Mouse (Mus musculus) CD4-positive helper T cell, adult 2 months (primary cell): ENCODE data around the gene Wdr4.
"Not testable (repeated sequence)": the region's sequence is repeated elsewhere in the genome, so short reads cannot be mapped to it uniquely, and the experiment has no call there.

Experiments used
- DNase-seq: peaks from one replicate; pipeline ENCODE4 v3.0.0-alpha.2; 2012; ENCODE audit warnings: low read depth, missing footprints, low spot score

The Wdr4 gene

DNA sequence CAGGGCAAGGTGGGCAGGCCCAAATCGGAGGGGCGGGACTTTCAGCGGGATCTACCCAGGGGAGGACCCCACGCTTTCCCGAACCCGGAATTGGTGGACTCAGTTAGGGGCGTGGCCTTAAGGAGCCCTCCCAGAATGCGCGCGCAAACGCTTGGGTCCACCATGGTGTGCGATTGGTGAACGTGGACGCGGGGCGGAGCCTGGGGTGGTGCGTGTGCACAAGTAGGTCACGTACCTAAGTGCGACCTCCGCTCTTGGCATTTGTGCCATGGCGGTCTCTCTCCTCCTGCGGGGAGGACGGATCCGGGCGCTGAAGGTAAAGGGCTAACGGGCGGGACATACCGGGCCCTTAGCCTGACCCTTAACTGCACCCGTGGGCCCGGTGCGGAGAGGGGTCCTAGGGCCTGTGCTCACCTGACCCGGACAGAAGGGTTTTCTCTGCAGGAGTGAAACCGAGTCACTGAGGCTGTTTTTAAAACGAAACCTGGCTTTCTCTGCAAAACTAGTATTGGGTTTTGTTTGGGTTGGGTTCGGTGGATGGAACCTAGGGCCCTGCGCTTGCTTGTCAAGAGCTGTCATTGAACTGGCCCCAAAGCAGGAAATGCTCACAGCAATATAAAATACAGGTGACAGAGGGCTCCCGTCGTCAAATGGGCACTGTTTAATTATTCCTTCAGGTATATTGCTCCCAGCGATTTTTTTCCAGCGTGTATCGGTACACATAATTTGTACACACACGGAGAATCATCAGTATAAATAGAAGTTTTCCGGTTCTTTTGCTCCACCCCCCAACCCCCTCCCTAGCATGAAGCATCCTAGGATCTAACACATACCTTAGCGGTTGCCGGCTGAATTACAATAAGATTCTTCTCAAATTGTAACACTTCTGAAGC, at the start of gene Wdr4, which contains the start of gene Ndufv3:
Gene Wdr4 (minus strand): TSS at position 35 of the 893 bp plus-strand sequence.
Gene Ndufv3 (plus strand): TSS at position 170 of the 893 bp plus-strand sequence.
- DNase-seq: peak; percentile 99

DNA sequence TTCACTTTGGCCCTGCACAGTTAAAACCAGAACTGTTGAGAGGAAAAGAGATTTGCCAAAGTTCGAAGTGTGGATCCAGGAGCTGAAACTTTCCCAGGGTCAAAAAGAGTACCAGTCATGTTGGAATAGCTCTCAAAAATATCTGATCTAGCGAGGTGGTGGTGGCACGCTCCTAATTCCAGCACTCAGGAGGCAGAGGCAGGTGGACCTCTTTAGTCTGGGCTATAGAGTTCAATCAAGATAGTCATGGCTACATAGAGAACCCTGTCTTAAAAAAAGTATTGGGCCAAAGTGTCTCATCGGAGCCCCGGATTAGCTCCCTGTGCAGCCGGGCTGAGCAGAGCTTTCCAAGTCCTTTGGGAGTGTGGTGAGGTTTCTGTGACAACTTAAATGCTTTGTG, 46.5 kb upstream of the Wdr4 start:
- no peak for DNase-seq

DNA sequence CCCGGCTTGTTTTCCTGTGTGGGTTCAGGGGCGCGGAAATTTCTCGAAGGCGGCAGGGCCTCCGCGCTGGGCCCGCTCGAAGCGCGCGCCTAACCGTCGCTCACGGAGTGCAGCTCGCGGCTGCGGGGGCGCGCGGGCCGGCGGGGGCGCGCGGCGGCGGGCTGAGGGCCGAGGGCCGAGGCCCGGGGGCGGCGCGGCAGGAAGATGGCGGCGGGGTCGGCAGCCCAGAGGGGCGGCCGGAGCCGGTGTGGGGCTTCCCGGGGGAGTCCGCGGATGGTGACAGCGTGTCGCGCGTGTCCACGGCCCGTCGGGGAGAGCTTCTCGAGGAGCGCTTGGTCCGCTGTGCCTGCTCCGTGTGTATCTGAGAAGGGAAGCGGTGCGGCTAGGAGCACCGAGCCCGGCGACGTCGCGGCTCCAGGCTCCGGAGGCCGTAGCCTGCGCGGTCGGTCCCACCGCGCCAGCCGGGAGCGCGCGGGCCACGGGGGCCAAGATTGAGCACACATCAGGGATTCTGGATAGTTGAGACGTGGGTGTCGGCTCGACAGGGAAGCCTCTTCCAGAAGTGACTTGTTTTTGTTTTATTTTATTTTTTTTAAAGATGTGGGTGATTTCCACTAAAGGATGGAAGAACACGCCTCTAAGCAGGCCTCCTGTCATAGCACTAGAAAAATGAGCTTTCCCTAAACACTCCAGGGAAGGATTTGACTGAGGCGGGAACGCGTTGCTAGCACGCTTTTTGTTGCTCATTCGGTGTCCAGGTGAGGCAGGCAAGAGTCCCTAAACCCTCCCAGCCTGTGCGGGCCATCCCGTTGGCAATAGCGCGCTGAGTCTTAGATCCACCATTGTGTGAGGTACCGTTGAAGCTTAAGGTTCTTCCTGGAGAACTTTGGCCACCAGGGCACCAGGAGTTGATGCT, 45.6 kb upstream of the Wdr4 start:
- DNase-seq: peak; percentile 87

DNA sequence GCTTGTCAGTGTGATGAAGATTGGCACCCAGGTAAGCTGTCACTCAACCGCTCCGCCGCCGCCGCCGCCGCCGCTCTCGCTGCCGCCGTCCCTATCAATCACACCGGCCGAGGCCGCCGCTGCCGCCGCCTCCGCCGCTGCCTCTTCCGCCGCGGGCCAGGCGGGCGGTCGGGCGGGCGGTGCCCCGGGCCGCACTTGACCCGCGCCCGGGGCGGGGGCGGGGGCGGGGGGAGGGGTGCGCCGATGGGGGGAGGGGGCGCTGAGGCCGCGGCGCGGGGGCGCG, 45.0 kb upstream of the Wdr4 start:
- no peak for DNase-seq

DNA sequence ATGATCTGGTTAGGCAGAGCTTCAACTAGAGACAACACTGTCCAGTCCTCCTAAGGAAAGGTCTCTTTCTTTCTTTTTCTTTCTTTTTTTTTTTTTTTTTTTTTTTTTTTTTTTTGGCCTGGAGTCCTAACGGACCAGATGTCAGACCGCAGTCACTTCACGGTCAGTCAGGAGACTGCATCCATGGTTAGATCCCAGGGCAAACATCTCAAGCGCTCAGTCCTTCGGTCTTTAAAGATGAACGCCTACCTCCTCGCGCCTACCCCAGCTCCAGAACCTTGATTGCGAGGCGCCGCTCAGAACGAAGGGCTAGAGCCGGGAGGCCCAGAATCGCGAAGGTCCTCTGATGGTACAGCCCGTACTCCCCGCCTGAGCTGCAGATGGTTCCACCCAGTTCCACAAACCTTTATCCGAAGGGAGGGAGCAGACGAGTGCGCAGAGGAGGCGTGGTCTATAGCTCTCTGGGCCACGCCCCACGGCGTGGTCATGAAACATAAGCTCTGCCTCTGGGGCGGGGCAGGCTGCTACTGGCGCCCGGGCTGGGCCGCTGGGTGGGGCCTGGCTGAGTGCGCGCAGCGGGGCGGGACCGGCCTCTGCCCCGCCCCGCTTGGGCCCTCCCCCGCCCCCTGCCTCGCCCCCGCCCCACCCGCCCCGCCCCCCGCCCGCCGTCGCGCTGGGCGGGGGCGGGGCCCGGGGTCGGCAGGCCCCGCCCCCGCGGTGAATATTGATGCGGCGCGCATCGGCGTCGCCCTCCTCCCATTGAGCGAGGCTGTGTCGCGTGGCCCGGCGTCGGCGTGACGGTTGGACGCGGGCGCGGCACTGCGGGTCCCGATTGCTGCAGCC, 44.5 kb upstream of the Wdr4 start, which contains the start of gene Pknox1:
Gene Pknox1 (plus strand): TSS at position 720 of the 843 bp plus-strand sequence.
- peak; percentile 100 for DNase-seq

DNA sequence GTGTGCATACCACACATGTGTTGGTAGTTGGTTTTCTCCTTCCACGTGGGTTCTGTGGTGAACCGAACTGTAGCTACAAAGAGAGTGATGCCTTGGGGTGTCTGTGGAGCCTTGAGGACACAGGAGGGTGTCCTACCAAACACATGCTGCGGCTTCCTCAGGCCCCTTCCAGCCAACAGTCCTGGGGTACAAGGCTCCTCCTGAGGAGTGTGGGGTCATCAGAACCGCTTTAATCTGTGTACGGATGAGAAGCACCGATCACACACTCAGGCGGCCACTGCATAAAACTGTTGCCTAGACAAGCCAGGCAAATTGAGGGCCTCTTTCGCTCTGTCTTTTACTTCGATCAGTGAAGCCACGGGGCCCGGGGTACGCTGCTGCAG, 43.8 kb upstream of the Wdr4 start:
- peak; percentile 55 for DNase-seq

DNA sequence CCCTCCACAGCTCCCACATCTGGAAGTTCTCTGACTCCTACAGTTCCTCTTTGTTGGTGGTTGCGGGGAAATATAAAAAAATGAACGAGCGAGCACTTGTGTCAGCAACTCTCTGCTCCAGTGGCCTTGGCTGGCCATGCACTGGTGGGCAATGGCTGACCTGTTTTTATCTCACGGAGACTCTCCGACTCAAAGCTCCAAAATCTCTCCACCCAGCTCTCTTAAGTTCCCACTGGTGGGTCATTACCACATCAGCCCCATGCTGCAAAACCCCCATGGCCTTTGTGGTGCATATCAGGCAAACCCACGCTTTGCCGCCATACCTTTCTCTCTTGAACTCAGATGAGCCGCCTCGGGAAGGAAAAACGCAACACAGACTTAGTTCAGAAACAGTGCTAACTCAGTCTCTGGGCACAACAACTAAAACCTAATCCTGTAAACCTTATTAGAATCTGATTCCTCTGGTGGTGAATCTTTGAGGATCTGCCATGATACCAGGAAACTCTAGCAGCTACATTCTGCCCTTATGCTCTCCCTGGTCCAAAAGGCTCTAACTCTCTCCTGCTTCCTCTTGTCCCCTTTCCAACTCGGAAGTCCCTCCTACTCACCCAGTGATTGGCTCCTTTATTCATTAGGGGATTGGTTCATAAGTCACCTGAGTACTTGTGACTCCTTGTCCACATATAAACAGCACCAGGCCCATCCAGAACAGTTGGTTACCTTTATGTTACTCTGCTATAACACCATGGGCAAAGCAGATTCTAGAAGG, 39.4 kb upstream of the Wdr4 start:
- no peak for DNase-seq

DNA sequence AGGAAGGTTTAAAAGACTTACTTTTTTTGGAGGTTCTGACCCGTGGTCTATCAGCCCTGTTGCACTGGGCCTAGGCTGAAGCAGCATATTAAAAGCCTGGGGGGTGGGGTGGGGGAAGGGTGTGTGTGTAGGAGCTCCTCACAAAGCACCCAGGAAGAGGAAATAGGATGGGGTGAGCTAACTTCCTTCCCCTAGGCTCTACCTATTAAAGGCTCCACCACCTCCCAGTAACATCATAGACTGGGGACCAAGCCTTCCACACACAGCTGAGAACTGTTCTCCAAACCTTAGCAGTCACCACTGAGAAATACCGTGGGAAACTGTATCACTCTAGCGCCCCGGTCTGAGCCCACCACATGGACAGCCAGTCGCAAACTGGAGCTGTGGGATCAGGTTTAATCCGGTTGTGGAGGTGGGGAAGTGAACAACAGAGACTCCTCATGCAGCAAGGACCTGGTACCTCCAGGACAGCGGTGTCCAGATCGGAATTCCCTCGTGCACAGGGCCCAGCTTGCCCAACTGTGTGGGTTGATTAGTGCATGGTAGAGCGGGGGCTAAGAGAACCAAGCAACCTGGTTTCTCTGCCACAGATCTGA, 38.3 kb upstream of the Wdr4 start:
- DNase-seq: peak; percentile 41

DNA sequence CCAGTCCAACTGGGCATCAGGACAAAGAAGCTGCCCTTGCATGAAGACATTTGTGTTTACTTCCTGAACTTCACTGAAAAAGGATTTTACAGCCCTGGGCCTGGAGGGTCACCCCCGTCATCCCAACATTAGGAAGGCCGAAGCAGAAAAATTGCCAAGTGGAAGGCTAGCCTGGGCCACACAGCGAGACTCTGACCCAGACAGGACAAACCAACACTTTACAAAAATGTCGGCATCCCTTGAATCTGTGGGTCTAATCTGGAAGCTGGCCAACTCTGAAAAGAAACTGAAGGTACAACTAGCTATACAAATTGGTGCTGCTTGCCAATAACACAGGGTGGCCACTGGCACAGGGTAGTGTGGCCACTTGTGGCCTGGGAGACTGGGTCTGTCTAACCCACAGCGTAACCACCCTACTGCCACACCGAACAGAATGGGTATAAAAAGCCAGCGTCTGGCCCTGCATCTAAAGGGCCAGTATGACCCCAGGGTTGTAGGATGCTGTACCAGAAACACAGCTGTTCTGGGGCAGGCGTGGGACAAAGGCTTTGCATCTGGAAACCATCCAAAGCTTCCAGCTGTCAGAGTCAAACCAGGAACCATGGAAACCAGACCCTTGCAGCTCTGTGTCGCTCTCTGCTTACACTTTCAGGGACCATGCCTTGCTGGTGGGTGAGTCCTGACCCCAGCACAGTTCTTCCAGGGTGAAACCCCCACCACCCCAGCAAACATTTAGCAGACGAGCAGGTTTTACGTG, 37.5 kb upstream of the Wdr4 start:
- no peak for DNase-seq

DNA sequence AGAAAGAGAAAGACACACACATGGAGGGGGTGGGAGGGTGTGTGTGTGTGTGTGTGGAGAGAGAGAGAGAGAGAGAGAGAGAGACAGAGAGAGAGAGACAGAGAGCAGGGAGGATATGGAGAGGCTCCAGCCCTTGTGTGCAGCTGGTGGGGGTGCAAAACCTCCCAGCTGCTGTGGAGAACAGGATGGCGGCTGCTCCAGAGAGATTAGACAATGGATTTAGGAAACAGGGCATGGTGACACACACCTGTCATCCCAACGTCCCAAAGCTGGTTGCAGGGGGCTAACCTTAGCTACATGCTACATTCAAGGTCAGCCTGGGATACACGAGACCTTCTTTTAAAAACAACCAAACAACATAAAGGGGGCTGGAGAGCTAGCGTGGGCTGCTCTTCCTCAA, 36.5 kb upstream of the Wdr4 start:
- no peak for DNase-seq

DNA sequence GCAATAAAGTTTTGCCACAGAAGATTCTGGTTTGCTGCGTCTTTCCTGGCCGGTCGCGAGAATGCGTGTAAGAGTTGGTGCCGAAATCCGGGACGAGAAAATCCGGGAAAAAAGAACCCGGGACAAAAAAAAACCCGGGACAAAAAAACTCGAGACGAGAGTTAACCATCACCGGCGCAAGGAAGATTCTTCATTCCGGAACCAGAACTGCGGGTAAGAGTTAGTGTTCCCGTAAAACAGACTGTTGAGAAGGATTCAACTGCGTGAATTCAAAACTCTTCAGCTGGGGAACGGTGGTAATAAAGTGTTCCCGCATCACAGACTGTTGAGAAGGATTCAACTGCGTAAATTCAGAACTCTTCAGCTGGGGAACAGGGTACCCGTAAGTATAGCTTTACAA, 32.8 kb upstream of the Wdr4 start:
- DNase-seq: not testable (repeated sequence)

DNA sequence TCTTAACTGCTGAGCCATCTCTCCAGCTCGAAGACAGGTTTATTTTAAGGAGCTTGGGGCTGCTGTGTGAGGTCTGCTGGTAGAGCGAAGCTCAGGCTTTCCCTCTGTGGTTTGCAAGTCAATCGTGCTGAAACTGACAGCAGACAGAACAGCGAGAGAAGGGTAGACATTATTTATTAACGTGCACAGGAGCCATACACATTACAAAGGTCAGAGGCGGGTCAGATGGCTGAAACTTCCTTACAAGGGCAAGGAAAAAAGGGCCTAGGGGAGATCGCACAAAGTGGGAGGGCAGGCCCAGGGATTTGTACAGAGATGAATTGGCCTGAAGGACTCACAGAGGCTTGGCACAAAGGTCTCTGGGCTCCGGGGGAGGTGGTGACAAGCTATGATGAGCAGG, 29.6 kb upstream of the Wdr4 start:
- no peak for DNase-seq

DNA sequence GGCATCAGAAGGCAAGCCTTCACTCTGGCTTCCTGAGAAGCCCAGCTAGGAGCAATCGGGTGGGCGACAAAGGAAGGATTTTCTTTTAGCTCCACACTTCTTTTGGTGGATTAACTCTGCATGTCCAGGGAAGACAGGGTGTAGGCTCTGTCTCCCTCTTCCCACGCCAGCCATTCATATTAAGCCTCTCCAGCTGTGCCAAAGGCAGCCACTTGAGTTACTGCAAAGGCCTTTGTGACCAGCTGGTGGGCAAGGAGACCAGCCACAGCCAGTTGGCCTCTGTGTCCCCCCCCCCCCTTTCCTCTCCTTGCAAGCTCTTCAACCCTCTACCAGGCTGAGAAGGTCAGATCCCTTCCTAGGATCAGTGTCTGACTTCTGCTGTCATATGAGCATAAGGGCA, 28.2 kb upstream of the Wdr4 start:
- DNase-seq: no peak

DNA sequence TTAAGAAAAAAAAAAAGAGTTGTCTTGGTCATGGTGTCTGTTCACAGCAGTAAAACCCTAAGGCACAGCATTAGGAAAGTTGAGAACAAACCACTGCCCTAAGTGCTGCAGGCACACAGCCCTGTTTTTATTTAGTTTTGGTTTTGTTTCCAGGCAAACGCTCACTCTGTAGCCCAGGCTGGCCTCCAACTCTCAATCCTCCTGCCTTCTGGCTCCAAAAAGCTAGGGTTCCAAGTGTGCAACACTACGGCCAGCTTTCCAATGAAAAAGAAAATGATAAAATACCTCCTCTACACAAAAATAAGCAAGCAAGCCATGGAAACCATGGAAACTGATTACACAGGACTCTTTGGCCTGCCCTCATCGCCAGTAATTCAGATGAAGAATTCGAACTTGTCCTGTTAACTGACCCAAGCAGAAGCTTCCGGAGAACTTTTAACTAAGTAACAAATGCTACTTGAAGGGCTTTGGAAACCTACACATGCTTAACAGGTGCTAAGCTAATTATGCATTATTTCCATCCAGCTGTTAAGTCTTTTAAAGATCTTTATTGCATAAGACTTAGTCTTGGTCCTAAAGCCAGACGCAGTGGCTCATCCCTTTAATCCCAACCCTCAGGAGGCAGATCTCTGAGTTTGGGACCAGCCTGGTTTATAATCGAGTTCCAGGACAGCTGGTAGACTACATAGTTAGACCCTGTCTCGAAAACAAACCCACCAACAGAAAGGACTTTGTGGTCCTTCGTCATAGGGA, 26.8 kb upstream of the Wdr4 start:
- DNase-seq: no peak

DNA sequence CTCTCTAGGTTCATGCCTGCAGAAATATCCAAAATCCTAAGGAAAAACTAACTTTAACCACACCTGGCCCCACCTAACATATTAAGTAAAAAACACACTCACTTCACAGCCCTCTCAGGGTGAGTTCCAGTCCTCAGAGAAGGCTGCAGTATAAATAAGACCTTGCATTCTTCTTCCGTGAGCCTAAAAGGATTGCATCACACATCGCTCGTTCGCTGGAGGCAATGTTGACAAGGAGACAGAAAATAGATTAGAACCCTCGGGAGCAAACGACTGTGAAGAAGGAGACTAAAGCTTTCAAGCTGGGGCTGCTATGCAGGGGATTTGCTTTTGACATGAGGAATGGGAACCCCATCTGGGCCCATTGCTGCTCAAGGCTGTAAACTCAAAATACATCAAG, 23.8 kb upstream of the Wdr4 start:
- DNase-seq: no peak

DNA sequence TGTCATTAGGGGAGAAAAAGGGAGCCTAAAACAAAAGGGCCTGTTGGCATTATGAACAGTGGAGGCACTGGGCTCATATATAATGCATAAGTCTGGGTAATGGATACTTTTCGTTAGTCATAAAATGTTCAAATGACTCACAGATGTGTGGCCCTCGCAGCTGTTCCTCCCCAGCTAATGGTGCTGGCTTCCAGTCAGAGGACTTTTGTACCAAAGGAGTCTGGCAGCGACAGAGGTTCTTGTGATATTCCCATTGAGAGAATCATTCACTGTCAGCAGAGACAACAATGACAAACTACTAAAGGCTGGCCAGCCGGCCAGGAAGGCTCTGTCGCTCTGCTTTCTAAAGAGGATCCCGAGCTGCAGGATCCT, 21.7 kb upstream of the Wdr4 start:
- DNase-seq: no peak

DNA sequence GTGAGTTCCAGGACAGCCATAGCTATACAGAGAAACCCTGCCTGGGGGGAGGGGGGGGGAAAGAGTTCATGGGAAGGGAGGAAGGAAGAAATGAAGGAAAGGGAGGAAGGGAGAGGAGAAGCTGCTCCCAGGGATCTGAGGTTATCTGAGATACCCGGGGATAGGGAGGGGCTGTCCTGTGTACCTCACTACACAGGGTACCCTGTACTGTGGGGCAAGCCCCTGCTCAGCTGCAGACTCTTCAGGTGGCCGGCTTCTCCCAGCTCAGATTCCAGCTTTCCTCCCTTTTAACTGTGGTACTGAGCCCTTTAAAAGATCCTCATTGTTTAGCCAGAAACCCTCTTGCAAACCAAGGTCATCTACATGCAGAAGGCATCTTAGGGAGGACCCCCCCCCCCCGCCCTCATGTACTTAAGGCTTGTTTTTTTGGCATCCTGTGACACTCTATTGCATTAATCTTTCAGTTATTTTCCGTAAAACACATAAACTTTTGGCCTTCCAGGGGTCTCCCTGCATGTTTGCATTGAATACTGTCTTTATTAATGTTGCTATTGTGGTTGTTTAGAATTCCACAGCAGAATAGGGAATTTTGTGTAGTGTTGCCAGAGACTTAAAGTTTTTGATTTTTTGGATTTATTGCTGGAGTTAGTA, 21.2 kb upstream of the Wdr4 start:
- DNase-seq: no peak

DNA sequence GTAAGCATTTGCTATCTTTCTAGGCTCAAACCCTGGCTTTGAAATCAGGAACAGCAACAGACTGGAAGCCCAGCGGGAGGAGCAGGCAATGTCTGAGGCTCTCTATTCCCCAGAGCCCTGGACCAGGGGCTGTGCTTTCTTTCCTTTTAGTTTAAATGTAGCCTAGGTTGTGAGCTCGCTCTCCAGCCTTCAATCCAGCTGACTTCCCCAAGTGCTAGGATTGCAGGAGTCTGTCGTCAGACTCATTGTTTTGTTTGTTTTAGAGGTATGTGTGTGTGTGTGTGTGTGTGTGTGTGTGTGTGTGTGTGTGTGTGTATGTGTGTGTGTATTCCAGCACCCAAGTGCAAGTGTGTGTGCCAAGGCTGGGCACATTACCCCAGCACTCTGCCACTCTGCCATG, 20.3 kb upstream of the Wdr4 start:
- no peak for DNase-seq
